Mouse (Mus musculus) olfactory bulb, adult 2 months (tissue): Measurements from ENCODE around the gene Sf3b3.

Source experiments
- CTCF ChIP-seq: fragments of 200-500 bp; IDR thresholded peaks from 2 replicates; pipeline ENCODE4 v1.5.1; 2012; ENCODE audit warnings: low read depth, mild to moderate bottlenecking, low read length, moderate library complexity; ENCODE audit not compliant: insufficient read depth
- POLR2A ChIP-seq: fragments of 200-500 bp; IDR thresholded peaks from 2 replicates; pipeline ENCODE4 v1.6.1; 2012; ENCODE audit warnings: mild to moderate bottlenecking, low read depth, low read length, moderate library complexity; ENCODE audit not compliant: insufficient read depth

DNA sequence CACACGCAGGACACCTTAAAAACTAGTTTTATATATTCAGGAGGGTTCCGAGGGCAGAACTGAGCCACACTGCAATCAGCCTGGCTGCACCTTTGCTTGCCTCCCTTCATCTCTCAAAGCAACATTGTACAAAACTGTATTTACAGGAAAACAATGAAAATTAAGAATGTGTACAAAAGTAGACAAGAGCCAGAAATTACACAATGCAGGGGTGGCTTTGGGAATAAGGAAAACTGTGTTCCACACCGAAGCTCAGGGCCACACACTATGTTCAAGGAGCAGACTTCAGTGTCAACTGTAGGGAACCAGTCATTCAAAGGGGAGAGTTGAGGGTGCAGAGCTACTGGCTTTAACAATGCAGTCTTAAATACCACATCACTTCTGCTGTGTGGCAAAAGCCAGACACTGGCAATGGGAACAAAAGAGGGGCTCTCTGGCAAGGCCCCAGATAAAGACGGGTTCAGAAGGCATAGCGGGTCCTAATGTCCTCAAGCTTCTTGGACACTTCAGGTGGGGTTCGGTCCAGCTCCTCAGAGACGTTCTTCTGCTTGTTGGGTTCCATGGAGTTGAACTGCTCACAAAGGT lies 36.0 kb downstream of the Sf3b3 start:
- no peak for TF ChIP-seq POLR2A
- TF ChIP-seq CTCF: no peak
